Mouse (Mus musculus): ENCODE measurements around the gene Pcca. TPM values are rescaled to one million over a fixed set of nuclear protein-coding genes. Genes with fewer than 3 reads are reported as not detected.

Pcca gene
- polyA plus RNA-seq, 1 experiment from 2014 or later, result 21.5 TPM

DNA sequence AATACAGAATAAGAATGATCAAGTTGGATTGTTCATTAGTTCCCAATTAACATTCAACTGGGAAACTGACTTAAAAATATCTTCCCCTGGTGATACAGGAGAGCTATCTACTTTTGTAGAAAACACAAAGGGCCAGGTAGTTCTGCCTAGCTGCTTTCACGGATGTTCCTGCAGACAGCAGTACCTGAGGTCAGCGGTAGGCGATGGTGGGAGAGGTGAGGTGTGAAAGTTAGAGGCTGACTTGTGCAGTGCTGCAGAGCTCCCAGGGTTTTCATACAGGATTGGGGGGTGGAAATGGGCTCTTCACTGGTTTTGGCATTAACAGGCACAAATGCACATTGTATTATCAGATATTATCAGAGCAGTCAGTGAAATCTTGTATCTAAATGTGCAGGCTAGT, 343.7 kb downstream of the Pcca start:
- H3K27ac ChIP-seq (ENCODE audit: low read depth), result no peak overlapping the region
- WGBS, result 80% methylated on average over 3 of the region's 3 CpGs
- H3K27me3 ChIP-seq (replicated peaks; ENCODE audit: control insufficient read depth, insufficient read depth, low read length), result no peaks in the 10 kb centered on the region
- DNase-seq (ENCODE audit: low spot score), result no peak
- H3K9ac ChIP-seq (ENCODE audit: low read length), result no peak overlapping the region
- no peak for ATAC-seq (replicated peaks; ENCODE audit: low FRiP score, low TSS enrichment, low read depth)
- H3K36me3 ChIP-seq (ENCODE audit: control insufficient read depth, insufficient read depth, low read length), result no peaks in the 10 kb centered on the region
- H3K4me2 ChIP-seq (ENCODE audit: low read length), result no peak overlapping the region
- H3K9me3 ChIP-seq (ENCODE audit: control insufficient read depth, low read length), result no peaks in the 10 kb centered on the region
- no peaks in the 10 kb centered on the region for H3K4me1 ChIP-seq (replicated peaks; ENCODE audit: control insufficient read depth, insufficient read depth, low read length)
- no peak overlapping the region for H3K4me3 ChIP-seq (ENCODE audit: low read depth, low read length)

DNA sequence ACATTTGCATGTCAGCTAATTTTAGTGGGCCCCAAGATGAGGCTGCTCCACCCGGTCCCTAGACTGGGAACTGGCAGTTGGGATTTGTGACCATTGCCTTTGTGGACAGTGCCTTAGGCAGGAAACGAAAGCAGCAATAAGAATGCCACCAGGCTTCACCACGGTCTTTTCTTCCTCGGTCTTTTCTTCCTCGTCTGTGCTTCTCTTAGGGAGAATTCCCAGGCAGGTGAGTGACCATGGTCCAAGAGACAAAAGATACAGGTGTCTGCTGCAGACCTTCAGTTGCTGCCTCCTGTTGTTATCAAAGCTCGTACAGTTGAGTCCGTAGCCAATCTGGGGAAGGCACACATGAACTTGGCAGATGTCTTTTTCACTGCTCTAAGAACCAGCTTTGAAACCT, 346.2 kb downstream of the Pcca start:
- DNase-seq (ENCODE audit: low spot score) (no peak), ATAC-seq (replicated peaks; ENCODE audit: low FRiP score, low TSS enrichment, low read depth) (no peak)
- Histone ChIP-seq H3K36me3 (ENCODE audit: control insufficient read depth, insufficient read depth, low read length) (no peaks in the 10 kb centered on the region), H3K9me3 (ENCODE audit: control insufficient read depth, low read length) (no peaks in the 10 kb centered on the region), H3K27me3 (replicated peaks; ENCODE audit: control insufficient read depth, insufficient read depth, low read length) (no peaks in the 10 kb centered on the region), H3K4me1 (replicated peaks; ENCODE audit: control insufficient read depth, insufficient read depth, low read length) (no peaks in the 10 kb centered on the region), H3K4me3 (ENCODE audit: low read depth, low read length) (no peak overlapping the region), H3K27ac (ENCODE audit: low read depth) (no peak overlapping the region), H3K4me2 (ENCODE audit: low read length) (no peak overlapping the region), H3K9ac (ENCODE audit: low read length) (no peak overlapping the region)
- 77% methylated on average over 7 of the region's 7 CpGs for WGBS

DNA sequence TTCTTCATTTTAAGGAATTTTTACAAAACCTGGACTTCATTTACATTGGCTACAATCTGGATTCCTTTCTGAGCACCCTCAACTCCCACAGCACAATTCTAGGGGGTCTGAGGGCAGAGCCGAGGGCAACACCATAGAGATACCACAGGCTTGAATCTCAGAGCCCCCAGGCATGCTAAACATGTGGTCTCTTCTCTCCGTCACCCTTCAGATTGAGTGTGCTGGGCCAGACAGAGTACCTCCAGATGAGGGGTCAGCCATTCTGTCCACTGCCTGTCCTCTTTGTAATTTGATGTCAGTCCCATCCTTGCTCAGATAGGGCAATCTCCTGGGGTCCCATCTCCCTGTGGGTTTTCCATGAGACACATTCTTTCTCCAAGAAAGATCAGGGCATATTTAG, 347.6 kb downstream of the Pcca start:
- WGBS, result 67% methylated on average over 2 of the region's 2 CpGs
- Histone ChIP-seq H3K4me1 (replicated peaks; ENCODE audit: control insufficient read depth, insufficient read depth, low read length) (no peaks in the 10 kb centered on the region), H3K27me3 (replicated peaks; ENCODE audit: control insufficient read depth, insufficient read depth, low read length) (no peaks in the 10 kb centered on the region), H3K4me3 (ENCODE audit: low read depth, low read length) (no peak overlapping the region), H3K4me2 (ENCODE audit: low read length) (no peak overlapping the region), H3K9me3 (ENCODE audit: control insufficient read depth, low read length) (no peaks in the 10 kb centered on the region), H3K27ac (ENCODE audit: low read depth) (no peak overlapping the region), H3K36me3 (ENCODE audit: control insufficient read depth, insufficient read depth, low read length) (no peaks in the 10 kb centered on the region), H3K9ac (ENCODE audit: low read length) (no peak overlapping the region)
- ATAC-seq (replicated peaks; ENCODE audit: low FRiP score, low TSS enrichment, low read depth) (no peak), DNase-seq (ENCODE audit: low spot score) (no peak)

DNA sequence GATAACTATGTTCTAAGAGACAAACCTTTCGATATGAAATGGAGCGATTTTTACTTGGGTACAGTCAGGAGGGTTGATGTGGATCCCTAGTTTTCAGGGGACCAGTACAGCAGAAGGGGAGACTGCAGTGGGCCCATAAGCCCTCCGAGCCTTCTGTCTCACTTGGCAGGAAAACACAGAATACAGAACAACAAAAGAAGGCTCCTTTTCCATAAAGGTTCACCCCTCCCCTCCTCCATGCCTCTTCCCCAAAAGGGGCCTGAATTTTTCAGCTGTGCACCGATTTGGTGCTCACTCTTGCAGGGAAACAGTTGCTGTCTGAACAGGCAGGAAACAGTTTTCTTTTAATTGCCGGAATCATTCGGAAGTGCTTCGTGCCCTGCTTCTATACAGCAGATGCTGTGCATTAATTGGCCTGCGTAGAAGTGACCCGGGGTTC, 348.1 kb downstream of the Pcca start:
- Histone ChIP-seq H3K36me3 (ENCODE audit: control insufficient read depth, insufficient read depth, low read length) (no peaks in the 10 kb centered on the region), H3K4me3 (ENCODE audit: low read depth, low read length) (no peak overlapping the region), H3K9me3 (ENCODE audit: control insufficient read depth, low read length) (no peaks in the 10 kb centered on the region), H3K27ac (ENCODE audit: low read depth) (no peak overlapping the region), H3K27me3 (replicated peaks; ENCODE audit: control insufficient read depth, insufficient read depth, low read length) (no peaks in the 10 kb centered on the region), H3K4me1 (replicated peaks; ENCODE audit: control insufficient read depth, insufficient read depth, low read length) (no peaks in the 10 kb centered on the region), H3K9ac (ENCODE audit: low read length) (no peak overlapping the region), H3K4me2 (ENCODE audit: low read length) (no peak overlapping the region)
- 78% methylated on average over 9 of the region's 9 CpGs for WGBS
- DNase-seq (ENCODE audit: low spot score) (no peak), ATAC-seq (replicated peaks; ENCODE audit: low FRiP score, low TSS enrichment, low read depth) (no peak)

DNA sequence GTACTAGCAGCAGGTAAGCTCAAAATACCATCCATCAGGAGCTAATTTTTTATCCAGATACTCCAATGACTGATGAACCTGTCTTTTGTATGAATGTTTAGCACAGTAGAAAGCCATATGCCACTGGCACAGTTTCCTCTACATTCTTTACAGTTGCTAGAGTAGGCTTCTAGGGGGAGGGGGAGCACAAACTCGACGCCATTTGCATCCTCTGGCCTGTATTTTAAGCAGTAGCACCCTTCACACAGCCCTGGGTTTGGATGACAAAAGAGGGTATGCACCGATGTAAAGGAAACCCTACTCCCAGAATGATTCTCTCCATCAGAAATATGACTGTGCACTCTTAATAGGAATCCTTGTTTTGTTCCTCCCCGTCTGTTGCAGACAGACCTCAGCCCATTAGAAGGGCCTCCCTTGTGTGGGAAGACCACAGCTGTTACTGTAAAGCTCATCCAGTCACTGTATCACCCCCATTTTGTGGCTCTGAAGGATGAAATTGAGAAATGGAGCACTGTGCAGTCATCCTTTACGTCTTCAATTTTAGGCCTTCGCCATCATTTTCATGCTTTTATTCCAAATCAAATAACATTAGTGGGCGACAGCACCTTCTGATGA, 348.8 kb downstream of the Pcca start:
- ATAC-seq (replicated peaks; ENCODE audit: low FRiP score, low TSS enrichment, low read depth) (no peak), DNase-seq (ENCODE audit: low spot score) (no peak)
- H3K9me3 ChIP-seq (ENCODE audit: control insufficient read depth, low read length), result no peaks in the 10 kb centered on the region
- H3K4me1 ChIP-seq (replicated peaks; ENCODE audit: control insufficient read depth, insufficient read depth, low read length), result no peaks in the 10 kb centered on the region
- H3K4me3 ChIP-seq (ENCODE audit: low read depth, low read length), result no peak overlapping the region
- no peaks in the 10 kb centered on the region for H3K27me3 ChIP-seq (replicated peaks; ENCODE audit: control insufficient read depth, insufficient read depth, low read length)
- H3K36me3 ChIP-seq (ENCODE audit: control insufficient read depth, insufficient read depth, low read length), result no peaks in the 10 kb centered on the region
- H3K9ac ChIP-seq (ENCODE audit: low read length), result no peak overlapping the region
- no peak overlapping the region for H3K4me2 ChIP-seq (ENCODE audit: low read length)
- H3K27ac ChIP-seq (ENCODE audit: low read depth), result no peak overlapping the region
- WGBS, result 81% methylated on average over 7 of the region's 7 CpGs

DNA sequence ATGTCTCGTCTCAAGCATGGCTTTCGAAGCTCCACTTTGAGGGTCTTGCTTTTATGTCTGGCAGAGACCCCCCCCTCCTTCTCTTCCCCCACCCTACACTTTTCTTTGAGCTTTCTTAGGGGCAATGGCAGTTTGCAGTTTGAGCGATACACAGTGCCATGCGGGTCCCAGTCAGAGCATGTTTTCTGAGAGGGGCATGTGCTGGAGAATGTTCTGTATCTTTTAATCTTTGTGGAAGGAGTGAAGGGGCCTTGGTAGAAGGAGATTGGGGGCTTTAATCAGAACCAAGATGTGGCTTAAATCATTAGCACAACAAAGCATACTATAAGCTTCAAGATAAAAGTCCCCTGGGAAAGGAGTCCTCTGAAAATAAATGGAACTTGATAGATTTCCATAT, 349.3 kb downstream of the Pcca start:
- Histone ChIP-seq H3K27ac (ENCODE audit: low read depth) (no peak overlapping the region), H3K4me1 (replicated peaks; ENCODE audit: control insufficient read depth, insufficient read depth, low read length) (no peaks in the 10 kb centered on the region), H3K4me3 (ENCODE audit: low read depth, low read length) (no peak overlapping the region), H3K4me2 (ENCODE audit: low read length) (no peak overlapping the region), H3K9me3 (ENCODE audit: control insufficient read depth, low read length) (no peaks in the 10 kb centered on the region), H3K36me3 (ENCODE audit: control insufficient read depth, insufficient read depth, low read length) (no peaks in the 10 kb centered on the region), H3K9ac (ENCODE audit: low read length) (no peak overlapping the region), H3K27me3 (replicated peaks; ENCODE audit: control insufficient read depth, insufficient read depth, low read length) (no peaks in the 10 kb centered on the region)
- 87% methylated on average over 4 of the region's 4 CpGs for WGBS
- no peak for ATAC-seq (replicated peaks; ENCODE audit: low FRiP score, low TSS enrichment, low read depth)
- no peak for DNase-seq (ENCODE audit: low spot score)

DNA sequence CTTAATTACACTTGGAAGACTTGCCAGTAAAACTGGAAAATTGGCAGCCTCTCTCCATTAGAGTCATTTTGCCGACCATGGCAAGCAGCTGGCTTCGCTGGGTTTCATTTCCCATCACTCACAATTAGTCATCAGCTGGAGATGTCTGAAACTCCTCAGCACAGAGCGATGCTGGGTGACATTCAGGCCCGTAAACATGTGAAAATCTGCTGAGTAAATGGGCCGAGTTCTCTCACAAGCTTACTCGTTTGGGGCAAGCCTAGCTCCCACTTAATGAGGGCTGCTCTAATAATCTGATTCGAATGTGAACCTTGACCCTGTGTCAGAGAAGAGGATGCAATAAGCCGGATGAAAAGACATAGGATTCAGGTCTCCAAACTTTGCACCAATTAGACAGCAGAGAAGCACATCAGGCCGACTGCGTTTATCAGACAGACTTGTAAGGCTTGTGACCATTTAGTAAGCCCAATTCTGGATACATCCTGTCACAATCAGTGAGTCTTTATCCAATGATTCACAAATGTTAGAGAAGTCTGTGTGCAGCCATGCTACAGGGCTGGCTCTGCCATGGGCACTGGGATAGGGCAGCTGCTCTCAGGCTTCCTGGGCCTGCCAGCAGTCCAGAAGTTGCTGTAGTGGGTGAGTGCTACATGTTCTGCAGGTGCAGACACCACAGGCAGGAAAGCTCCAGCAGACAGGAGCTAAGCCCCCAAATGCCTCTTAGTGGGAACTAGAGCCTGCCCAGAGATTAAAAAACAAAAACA, 349.9 kb downstream of the Pcca start:
- Histone ChIP-seq H3K27ac (ENCODE audit: low read depth) (no peak overlapping the region), H3K4me1 (replicated peaks; ENCODE audit: control insufficient read depth, insufficient read depth, low read length) (no peaks in the 10 kb centered on the region), H3K4me2 (ENCODE audit: low read length) (no peak overlapping the region), H3K4me3 (ENCODE audit: low read depth, low read length) (no peak overlapping the region), H3K36me3 (ENCODE audit: control insufficient read depth, insufficient read depth, low read length) (no peaks in the 10 kb centered on the region), H3K27me3 (replicated peaks; ENCODE audit: control insufficient read depth, insufficient read depth, low read length) (no peaks in the 10 kb centered on the region), H3K9ac (ENCODE audit: low read length) (no peak overlapping the region), H3K9me3 (ENCODE audit: control insufficient read depth, low read length) (no peaks in the 10 kb centered on the region)
- ATAC-seq (replicated peaks; ENCODE audit: low FRiP score, low TSS enrichment, low read depth) (no peak), DNase-seq (ENCODE audit: low spot score) (no peak)
- whole genome bisulfite sequencing, result 60% methylated on average over 10 of the region's 10 CpGs

DNA sequence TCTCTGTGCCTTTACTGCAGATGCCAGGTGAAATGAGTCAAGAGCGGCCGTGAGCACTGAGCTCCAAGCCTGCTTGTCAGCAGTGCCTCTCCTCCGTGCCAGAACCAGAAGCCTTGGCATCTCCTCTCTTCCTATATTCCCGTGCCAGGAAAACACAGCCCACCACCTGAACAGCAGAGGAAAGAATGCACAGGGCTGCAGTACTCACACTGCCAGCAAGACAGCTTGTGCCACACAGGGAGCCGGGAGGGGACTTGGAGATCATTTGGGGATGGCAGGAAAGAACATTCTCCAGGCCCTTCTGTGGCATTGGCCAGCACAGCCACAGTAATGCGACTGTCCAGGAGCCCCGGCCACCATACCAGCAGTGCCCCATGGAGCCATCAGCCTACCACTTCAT, 351.8 kb downstream of the Pcca start:
- Histone ChIP-seq H3K27me3 (replicated peaks; ENCODE audit: control insufficient read depth, insufficient read depth, low read length) (no peaks in the 10 kb centered on the region), H3K4me1 (replicated peaks; ENCODE audit: control insufficient read depth, insufficient read depth, low read length) (no peaks in the 10 kb centered on the region), H3K4me3 (ENCODE audit: low read depth, low read length) (no peak overlapping the region), H3K36me3 (ENCODE audit: control insufficient read depth, insufficient read depth, low read length) (no peaks in the 10 kb centered on the region), H3K9ac (ENCODE audit: low read length) (no peak overlapping the region), H3K9me3 (ENCODE audit: control insufficient read depth, low read length) (no peaks in the 10 kb centered on the region), H3K4me2 (ENCODE audit: low read length) (no peak overlapping the region), H3K27ac (ENCODE audit: low read depth) (no peak overlapping the region)
- no peak for ATAC-seq (replicated peaks; ENCODE audit: low FRiP score, low TSS enrichment, low read depth)
- DNase-seq (ENCODE audit: low spot score), result no peak
- WGBS, result 86% methylated on average over 7 of the region's 7 CpGs

DNA sequence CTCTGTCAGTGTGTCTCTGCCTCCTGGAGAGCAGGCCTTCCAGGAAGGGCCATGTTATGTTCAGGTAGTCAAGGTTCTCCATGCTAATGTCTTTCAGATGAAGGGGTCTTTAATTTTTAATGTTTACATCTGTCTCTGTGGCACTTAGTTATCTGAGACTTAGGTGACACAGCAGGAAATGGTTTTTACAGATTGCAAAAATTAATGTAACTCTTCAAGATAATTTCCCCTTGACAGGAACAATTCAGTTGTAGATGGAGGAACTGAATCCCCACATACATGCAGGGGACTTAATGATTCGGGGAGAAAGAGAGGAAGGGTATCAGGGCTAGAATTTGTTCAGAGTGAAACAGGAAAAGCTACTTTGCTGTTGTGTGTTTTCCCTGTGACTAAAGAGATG, 353.2 kb downstream of the Pcca start:
- Histone ChIP-seq H3K4me2 (ENCODE audit: low read length) (no peak overlapping the region), H3K27me3 (replicated peaks; ENCODE audit: control insufficient read depth, insufficient read depth, low read length) (no peaks in the 10 kb centered on the region)
- WGBS, result 83% methylated on average over 1 of the region's 1 CpGs

More for the DNA sequence above, 353.2 kb downstream of the Pcca start:
- no peak overlapping the region for H3K27ac ChIP-seq (ENCODE audit: low read depth)
- no peaks in the 10 kb centered on the region for H3K9me3 ChIP-seq (ENCODE audit: control insufficient read depth, low read length)
- no peaks in the 10 kb centered on the region for H3K4me1 ChIP-seq (replicated peaks; ENCODE audit: control insufficient read depth, insufficient read depth, low read length)
- H3K9ac ChIP-seq (ENCODE audit: low read length), result no peak overlapping the region
- H3K36me3 ChIP-seq (ENCODE audit: control insufficient read depth, insufficient read depth, low read length), result peaks cover 9% of the 10 kb centered on the region; the same call in 1 of the 2 replicates
- ATAC-seq (replicated peaks; ENCODE audit: low FRiP score, low TSS enrichment, low read depth), result no peak
- no peak for DNase-seq (ENCODE audit: low spot score)
- H3K4me3 ChIP-seq (ENCODE audit: low read depth, low read length), result no peak overlapping the region
